22 mouse cellular contexts compared by ENCODE assay signal in the genomic region with DNA sequence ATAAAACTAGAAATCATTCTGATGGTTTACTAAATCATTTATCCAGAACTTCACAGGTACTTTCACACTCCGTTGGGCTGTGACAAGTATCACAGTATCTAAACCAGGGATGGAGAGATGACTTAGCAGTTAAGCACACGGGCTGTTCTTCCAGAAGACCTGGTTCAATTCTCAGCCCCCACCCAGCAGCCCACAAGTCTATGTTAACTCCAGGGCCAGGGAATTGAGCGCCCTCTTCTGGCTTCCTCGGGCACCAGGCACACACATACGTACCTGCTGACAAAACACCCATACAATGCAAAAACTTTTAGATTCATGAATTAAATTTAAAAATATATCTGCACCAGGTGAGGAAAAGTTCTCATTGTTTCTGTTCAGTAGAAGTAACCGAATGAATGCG. TPM values are rescaled to one million over a fixed set of nuclear protein-coding genes. Genes with fewer than 3 reads are reported as not detected.
DNase-seq lines count a peak whose midpoint lies in the region; ATAC-seq and TF ChIP-seq lines count a peak whose summit lies in the region.
"Had no signal": no experiment of that assay in that cellular context is flagged by ENCODE, and none has a peak within 500 bp of the region (broad histone marks: within the 10 kb centered on the region; RNA-seq: fewer than 3 reads in every experiment).

No protein-coding gene starts in this region.

- TF ChIP-seq CTCF in liver, postnatal 0 days (IDR thresholded peaks at IDR 0.05; ENCODE audit: low read depth): 0 out of 2 replicates have a peak, but pooled peaks have one; percentile 11

- no peak overlapping the region for H3K27ac ChIP-seq in liver, postnatal 0 days (ENCODE audit: low read depth)
- H3K27ac ChIP-seq: forebrain, embryonic 12.5 days; gastrocnemius, adult 2 months; heart, embryonic 13.5 days; hindbrain, embryonic 15.5 days; limb, embryonic 15.5 days; lung, embryonic 15.5 days; macrophage had no signal

- H3K4me3 ChIP-seq in liver, postnatal 0 days (ENCODE audit: low read depth, low read length): no peak overlapping the region
- H3K4me3 ChIP-seq: forebrain, embryonic 12.5 days; gastrocnemius, adult 2 months; heart, embryonic 13.5 days; hindbrain, embryonic 15.5 days; limb, embryonic 15.5 days; lung, embryonic 15.5 days had no signal

- H3K4me1 ChIP-seq in liver, postnatal 0 days (ENCODE audit: insufficient read depth): no peaks in the 10 kb centered on the region
- H3K4me1 ChIP-seq: forebrain, embryonic 12.5 days; hindbrain, embryonic 15.5 days; limb, embryonic 15.5 days; lung, embryonic 15.5 days had no signal

- no peak overlapping the region for H3K4me2 ChIP-seq in liver, postnatal 0 days (ENCODE audit: low read depth, low read length)
- H3K4me2 ChIP-seq: forebrain, embryonic 12.5 days; heart, embryonic 13.5 days; hindbrain, embryonic 15.5 days; limb, embryonic 15.5 days; lung, embryonic 15.5 days; midbrain, embryonic 11.5 days had no signal

- H3K27me3 ChIP-seq in liver, postnatal 0 days (ENCODE audit: insufficient read depth, low read length): no peaks in the 10 kb centered on the region
- H3K27me3 ChIP-seq: forebrain, embryonic 12.5 days; heart, embryonic 13.5 days; hindbrain, embryonic 15.5 days; limb, embryonic 15.5 days; lung, embryonic 15.5 days had no signal

- no peak for ATAC-seq in liver, postnatal 0 days
- ATAC-seq: intestine, embryonic 16.5 days; Patski had no signal

- no peaks in the 10 kb centered on the region for H3K9me3 ChIP-seq in liver, postnatal 0 days (ENCODE audit: low read length)
- H3K9me3 ChIP-seq: hindbrain, embryonic 15.5 days; limb, embryonic 15.5 days; lung, embryonic 15.5 days had no signal

- 65% methylated on average over 7 of the region's 7 CpGs for WGBS in liver, postnatal 0 days (ENCODE audit: insufficient replicate concordance)

- TF ChIP-seq EP300 in liver, postnatal 0 days (IDR thresholded peaks at IDR 0.05; ENCODE audit: low read depth): no peak

- DNase-seq in liver, postnatal 0 days: no peak
- no peak for DNase-seq in liver
- DNase-seq in ES-CJ7 (ENCODE audit: low read depth, low spot score): peak; percentile 63
- peak; percentile 78 for DNase-seq in ZHBTc4 (ENCODE audit: low read depth, low spot score)
- DNase-seq in urinary bladder, adult 18-20 months (ENCODE audit: low spot score in 2 of 2): no peak
- DNase-seq in layer of hippocampus, postnatal 36 days: no peak
- DNase-seq in spleen, adult 18-20 months: no peak
- DNase-seq: adrenal gland, postnatal 36 days; cerebellum, adult 2 months; gastrocnemius, adult 2 months; retina, postnatal 1 day; thymus, postnatal 36 days had no signal

- H3K36me3 ChIP-seq in liver, postnatal 0 days (replicated peaks; ENCODE audit: insufficient read depth, low read length): no peaks in the 10 kb centered on the region
- H3K36me3 ChIP-seq: forebrain, embryonic 12.5 days; heart, embryonic 13.5 days; hindbrain, embryonic 15.5 days; limb, embryonic 15.5 days; lung, embryonic 15.5 days had no signal

- H3K9ac ChIP-seq in liver, postnatal 0 days (replicated peaks): no peak overlapping the region
- H3K9ac ChIP-seq: forebrain, embryonic 12.5 days; heart, embryonic 13.5 days; hindbrain, embryonic 15.5 days; limb, embryonic 15.5 days; lung, embryonic 15.5 days had no signal

RNA-seq across cellular contexts. Expression of a gene that starts 23.2 kb away (rescaled TPM):
- 0.04 and 0.09 TPM in 2 replicates for polyA plus RNA-seq in liver, postnatal 0 days (2015; fragmentation: Nextera tagmentation; extraction: Ambion mirVana)
- 1 to 10 TPM; 2.9 to 4.3 TPM for total RNA-seq in layer of hippocampus, postnatal 36 days (2021)
- total RNA-seq: monocyte, adult 5-6 weeks had no signal
- polyA plus RNA-seq: macrophage had no signal

Comparison
In these comparisons a context has a peak if more than half of its experiments do, and no peak if none do; other contexts are left out.
1. DNase-seq: peak in ES-CJ7 (single experiment) and ZHBTc4 (single experiment); none in liver, postnatal 0 days (single experiment), liver (single experiment), urinary bladder, adult 18-20 months (0 of 2), layer of hippocampus, postnatal 36 days (0 of 2) and spleen, adult 18-20 months (0 of 2).